Mouse (Mus musculus) cerebellum, postnatal 25 days (tissue): Measurements from ENCODE around the gene Chdh.
A peak's percentile ranks its signal among the peaks of the same experiment; 100 is the strongest.

Source experiments
- DNase-seq, 2 experiments: peaks; one replicate each; pipeline ENCODE4 v3.0.0; 2021; ENCODE audit warnings: mixed read lengths in 2 of 2

The Chdh gene

GRCm38 (mm10) chr14:30008733-30009575, at the start of gene Chdh, which contains the start of gene Il17rb:
Chdh (plus strand) TSS chr14:30009023.
Il17rb (minus strand) TSS chr14:30008896.
- peak; percentile 54 to 74 for DNase-seq

GRCm38 (mm10) chr14:29967611-29968010, 41.2 kb upstream of the Chdh start:
- DNase-seq = no peak

- peak; percentile 89 to 94 for DNase-seq
Measured at GRCm38 (mm10) chr14:29968075-29968821, 40.6 kb upstream of the Chdh start, which contains the start of gene Selenok. Selenok (plus strand) TSS chr14:29968308.

GRCm38 (mm10) chr14:29971446-29971845, 37.4 kb upstream of the Chdh start:
- DNase-seq = no peak

GRCm38 (mm10) chr14:29971993-29972392, 36.8 kb upstream of the Chdh start:
- DNase-seq = no peak

GRCm38 (mm10) chr14:29976927-29977326, 31.9 kb upstream of the Chdh start:
- DNase-seq = no peak

- DNase-seq = peak; percentile 96
Measured at GRCm38 (mm10) chr14:29978254-29979204, 30.3 kb upstream of the Chdh start, which contains the start of gene Actr8. Actr8 (plus strand) TSS chr14:29978337.

GRCm38 (mm10) chr14:29980447-29981205, 28.2 kb upstream of the Chdh start:
- DNase-seq = no peak

- DNase-seq = no peak
Measured at GRCm38 (mm10) chr14:29986096-29986495, 22.7 kb upstream of the Chdh start.

- peak; percentile 41 to 50 for DNase-seq
Measured at GRCm38 (mm10) chr14:29987276-29987675, 21.5 kb upstream of the Chdh start.

- no peak for DNase-seq
Measured at GRCm38 (mm10) chr14:29987739-29988138, 21.1 kb upstream of the Chdh start.

- DNase-seq = no peak
Measured at GRCm38 (mm10) chr14:29988337-29988736, 20.5 kb upstream of the Chdh start.

GRCm38 (mm10) chr14:29994976-29995375, 13.8 kb upstream of the Chdh start:
- DNase-seq = no peak

GRCm38 (mm10) chr14:29996000-29996751, 12.6 kb upstream of the Chdh start:
- DNase-seq = no peak

- DNase-seq = no peak
Measured at GRCm38 (mm10) chr14:29997345-29997744, 11.5 kb upstream of the Chdh start.

- no peak for DNase-seq
Measured at GRCm38 (mm10) chr14:29998747-29999474, 9.9 kb upstream of the Chdh start.

- no peak for DNase-seq
Measured at GRCm38 (mm10) chr14:29999475-29999811, 9.4 kb upstream of the Chdh start.

- peak; percentile 42 to 66 for DNase-seq
Measured at GRCm38 (mm10) chr14:30009864-30010560, 1.2 kb downstream of the Chdh start.

- DNase-seq = no peak
Measured at GRCm38 (mm10) chr14:30011886-30012560, 3.2 kb downstream of the Chdh start.
